Mouse (Mus musculus) 3134 (cell line): ENCODE results near the gene Mttp.
"Not testable (repeated sequence)": the region's sequence is repeated elsewhere in the genome, so short reads cannot be mapped to it uniquely, and the experiment has no call there.

Source experiments
- DNase-seq: peaks from one replicate; pipeline ENCODE4 v3.0.0-alpha.2; 2011; ENCODE audit warnings: low spot score; ENCODE audit not compliant: insufficient read length; ENCODE audit errors: extremely low read depth

Gene Mttp

GRCm38 (mm10) chr3:138138146-138138545, 6.6 kb downstream of the Mttp start:
- DNase-seq: not testable (repeated sequence)

DNA sequence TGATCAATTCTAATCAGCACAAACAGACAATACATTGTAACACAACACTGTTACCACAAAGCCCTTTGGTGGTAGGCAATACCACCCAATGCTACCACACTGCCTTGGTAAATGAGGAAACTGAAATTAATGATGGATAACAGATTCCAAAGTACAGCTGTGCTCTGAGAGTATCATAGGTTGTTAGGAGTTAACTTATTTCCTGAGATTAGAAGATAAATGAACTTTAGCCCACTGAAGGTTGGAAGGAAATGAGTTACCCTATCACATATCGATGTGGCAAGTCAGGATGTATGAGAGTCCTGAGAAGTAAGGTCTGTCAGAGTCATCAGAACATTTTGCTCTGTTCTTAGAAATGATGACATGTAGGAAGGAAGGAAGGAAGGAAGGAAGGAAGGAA, 10.2 kb downstream of the Mttp start:
- DNase-seq: no peak

DNA sequence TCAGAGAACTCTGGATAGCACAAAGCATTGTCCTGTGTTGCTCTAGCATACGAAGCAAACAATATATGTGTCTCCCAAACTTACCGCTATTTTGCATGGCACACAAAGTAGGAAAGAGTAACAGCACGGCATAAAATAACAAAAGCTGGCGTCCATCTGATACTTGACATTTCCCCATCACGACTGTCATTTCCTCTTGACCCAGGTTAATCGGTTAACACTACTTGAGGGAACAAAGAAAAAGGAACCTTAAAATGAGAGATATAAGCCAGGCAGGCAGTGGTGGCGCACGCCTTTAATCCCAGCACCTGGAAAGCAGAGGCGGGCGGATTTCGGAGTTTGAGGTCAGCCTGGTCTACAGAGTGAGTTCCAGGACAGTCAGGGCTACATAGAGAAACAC, 10.9 kb downstream of the Mttp start:
- DNase-seq: no peak

GRCm38 (mm10) chr3:138133463-138133862, 11.3 kb downstream of the Mttp start:
- DNase-seq: no peak

GRCm38 (mm10) chr3:138131168-138131567, 13.6 kb downstream of the Mttp start:
- DNase-seq: no peak

GRCm38 (mm10) chr3:138130692-138131091, 14.1 kb downstream of the Mttp start:
- DNase-seq: no peak

DNA sequence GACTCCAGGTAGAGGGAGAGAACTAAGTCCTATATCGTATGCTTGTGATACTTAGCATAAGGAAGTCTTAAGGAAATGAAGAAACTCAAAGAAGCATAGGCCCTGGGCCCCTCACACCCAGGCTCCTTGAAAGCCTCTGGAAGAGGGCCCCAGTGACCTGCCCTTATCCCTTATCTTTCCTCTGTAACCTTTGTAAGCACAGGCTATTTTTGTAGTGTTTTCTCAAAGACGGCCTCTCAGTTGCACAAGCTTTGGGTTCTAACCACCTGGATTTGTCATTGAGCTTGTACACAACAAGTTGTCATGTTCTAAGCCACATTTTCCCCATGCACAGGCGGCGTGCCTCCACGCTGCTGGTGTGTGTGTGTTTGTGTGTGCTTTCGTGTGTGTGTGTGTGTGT, 15.7 kb downstream of the Mttp start:
- no peak for DNase-seq

- DNase-seq: no peak
Measured at GRCm38 (mm10) chr3:138123842-138124241, 20.9 kb downstream of the Mttp start.

DNA sequence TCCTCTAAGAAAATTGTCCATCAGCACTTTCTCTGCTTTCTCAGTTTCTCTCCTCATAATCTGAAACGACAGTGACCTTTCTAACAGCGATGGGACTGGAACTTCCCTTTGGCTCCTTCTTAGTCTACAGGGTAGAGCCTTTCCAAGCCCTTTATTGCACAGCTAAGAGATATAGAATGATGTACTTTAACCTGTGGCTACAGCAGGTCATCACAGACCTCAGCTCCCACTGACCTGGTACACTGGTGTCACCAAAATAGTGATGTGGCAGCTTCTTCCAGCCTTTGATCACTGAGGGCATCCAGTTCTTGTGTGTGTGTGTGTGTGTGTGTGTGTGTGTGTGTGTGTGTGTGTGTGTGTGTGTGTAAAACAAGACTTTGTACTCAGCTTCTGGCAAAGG, 23.3 kb downstream of the Mttp start:
- DNase-seq: no peak

DNA sequence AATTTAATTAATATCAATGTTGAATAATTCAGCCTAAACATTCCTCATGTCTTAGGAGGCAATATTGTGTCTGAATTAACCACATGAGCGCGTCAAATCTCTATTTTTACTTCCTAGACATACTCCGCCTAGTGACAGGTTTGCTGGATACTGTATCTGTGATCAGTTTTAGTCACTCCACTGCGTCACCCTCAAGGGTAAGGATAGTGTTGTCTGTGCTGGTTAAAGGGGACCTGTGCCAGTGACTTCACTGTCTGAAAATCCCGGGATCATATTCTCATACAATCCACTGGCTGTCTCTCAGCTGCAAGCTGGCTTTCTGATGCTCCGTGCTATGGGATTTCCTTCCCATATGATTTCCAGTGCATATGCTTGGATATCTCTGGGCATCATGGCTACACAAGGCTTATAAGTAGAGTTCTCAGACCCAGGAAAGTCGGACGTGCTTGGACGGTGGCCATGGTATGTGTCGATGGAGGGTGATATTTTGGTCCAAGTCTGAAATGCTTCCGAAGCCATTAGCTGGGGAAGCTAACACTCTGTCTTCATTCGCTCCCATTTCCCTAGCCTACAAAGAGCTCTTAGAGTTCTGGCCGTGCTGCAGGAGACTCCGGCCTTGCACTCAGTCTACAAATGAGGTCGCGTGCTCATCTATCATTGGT, 25.2 kb downstream of the Mttp start:
- DNase-seq: no peak

DNA sequence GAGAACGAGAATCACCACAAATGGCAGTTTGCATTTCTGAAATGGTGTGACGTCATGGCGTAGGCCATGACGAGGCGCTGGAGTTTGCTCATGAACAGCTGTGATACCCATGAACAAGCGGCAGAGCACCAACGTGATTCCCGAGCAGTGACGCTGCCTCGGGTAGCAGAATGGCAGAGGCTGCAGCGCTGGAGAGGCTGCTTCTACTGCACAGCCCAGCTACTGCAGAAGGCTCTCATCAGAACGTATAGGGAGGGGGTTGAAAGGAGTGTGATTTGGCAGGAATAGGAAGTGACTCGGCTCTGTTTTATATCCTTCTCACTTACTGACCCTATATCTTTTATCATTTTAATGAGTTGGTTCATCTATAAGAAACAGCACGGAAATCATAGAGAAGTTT, 25.9 kb downstream of the Mttp start:
- no peak for DNase-seq

- no peak for DNase-seq
Measured at GRCm38 (mm10) chr3:138118392-138118791, 26.4 kb downstream of the Mttp start.

GRCm38 (mm10) chr3:138116871-138117270, 27.9 kb downstream of the Mttp start:
- no peak for DNase-seq

GRCm38 (mm10) chr3:138114106-138114505, 30.7 kb downstream of the Mttp start:
- no peak for DNase-seq

DNA sequence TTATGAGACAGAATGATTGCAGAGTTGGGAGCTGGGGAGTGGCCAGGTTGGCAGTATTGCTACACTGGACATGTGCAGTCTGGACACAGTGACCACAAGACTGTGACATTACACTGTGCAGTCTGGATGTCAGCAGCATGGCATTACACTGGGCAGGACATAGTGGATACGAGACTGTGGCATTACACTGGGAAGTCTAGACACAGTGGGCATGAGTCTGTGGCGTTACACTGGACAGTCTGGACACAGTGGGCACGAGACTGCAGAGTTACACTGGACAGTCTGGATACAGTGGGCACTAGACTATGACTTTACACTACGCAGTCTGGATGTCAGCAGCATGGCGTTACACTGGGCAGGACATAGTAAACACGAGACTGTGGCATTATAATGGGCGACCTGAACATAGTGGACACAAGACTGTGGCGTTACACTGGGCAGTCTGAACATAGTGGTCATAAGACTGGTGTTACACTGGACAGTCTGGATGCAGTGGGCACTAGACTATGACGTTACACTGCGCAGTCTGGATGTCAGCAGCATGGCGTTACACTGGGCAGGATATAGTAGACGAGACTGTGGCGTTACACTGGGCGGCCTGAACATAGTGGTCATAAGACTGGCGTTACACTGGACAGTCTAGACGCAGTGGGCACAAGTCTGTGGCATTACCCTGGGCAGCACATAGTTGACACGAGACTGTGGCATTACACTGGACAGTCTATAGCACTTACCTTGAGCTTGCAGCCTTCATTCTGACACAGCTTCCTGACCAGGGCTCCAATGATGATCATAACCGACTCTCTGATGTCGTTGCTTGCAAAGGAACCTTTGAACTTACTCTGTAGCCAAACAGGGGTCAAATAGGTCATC, 33.6 kb downstream of the Mttp start:
- no peak for DNase-seq

GRCm38 (mm10) chr3:138106887-138107286, 37.9 kb downstream of the Mttp start:
- DNase-seq: no peak

GRCm38 (mm10) chr3:138105056-138105455, 39.7 kb downstream of the Mttp start:
- peak; percentile 53 for DNase-seq

DNA sequence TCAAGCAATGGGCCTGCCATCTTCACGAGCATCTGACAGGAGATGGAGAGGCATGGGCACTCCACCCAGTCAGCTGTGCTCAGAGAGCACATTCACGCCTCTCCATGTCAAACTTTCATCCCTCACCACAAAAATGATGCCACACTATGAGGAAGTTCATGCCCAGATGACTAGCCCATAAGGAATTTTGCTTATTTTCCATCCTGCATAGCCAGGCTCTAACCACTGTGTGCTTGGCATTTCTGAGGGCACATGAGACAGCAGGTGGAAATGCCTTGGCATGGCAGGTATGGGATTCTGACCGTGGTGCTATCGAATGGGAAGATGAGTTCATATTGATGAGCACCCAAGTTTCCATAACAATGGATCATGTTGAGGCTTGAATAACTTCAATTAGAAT, 41.1 kb downstream of the Mttp start:
- DNase-seq: peak; percentile 65

GRCm38 (mm10) chr3:138101936-138102335, 42.8 kb downstream of the Mttp start:
- no peak for DNase-seq

- DNase-seq: no peak
Measured at GRCm38 (mm10) chr3:138097718-138098117, 47.0 kb downstream of the Mttp start.

- DNase-seq: peak; percentile 25
Measured at GRCm38 (mm10) chr3:138096263-138097028, 48.3 kb downstream of the Mttp start.
